Mouse (Mus musculus) right cerebral cortex, adult 18-20 months (tissue): ENCODE data around the gene Gsx2.

Source experiments
- DNase-seq: peaks from one replicate; pipeline ENCODE4 v3.0.0; 2022; ENCODE audit warnings: mixed read lengths

The Gsx2 gene

DNA sequence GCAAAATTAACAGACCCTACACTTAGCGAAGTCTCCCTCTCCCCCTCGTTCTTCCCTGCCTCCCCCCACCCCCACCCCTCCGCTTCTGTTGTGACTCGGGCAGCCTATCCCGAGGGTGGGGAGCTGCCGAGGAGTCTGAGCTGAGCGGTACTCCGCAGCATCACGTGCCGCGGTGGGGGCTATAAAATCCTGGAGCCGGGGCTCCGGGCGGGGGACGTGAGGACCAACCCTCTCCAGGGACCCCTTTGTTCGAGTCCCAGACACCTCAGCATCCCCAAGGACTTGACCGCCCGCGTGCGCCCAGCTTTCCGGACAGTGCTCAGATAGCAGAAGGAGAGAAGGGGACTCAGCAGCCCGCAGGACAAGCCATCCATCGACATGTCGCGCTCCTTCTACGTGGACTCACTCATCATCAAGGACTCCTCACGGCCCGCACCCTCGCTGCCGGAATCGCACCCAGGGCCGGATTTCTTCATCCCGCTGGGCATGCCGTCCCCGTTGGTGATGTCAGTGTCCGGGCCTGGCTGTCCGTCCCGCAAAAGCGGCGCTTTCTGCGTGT is at the start of gene Gsx2:
Gsx2 (plus strand) TSS at position 219 of the 559 bp plus-strand sequence.
- no peak for DNase-seq

DNA sequence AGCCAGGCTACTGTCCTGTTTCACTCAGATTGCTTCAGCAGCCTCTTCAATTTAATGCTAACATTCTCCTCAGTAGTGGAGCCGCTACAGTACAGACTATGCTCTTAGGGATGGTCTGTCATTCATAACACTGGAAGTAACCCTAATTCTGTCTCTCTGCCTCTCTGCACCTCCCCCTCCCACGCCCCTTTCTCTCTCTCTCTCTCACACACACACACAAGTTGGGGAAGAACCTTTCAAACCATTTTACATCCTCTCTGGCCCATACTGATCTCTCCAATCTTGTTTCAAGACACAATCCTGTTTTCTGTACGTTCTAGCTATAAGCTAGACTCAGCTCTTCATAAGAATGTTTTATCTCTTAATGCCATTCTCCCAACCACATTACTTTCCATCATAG is 39.9 kb upstream of the Gsx2 start:
- DNase-seq, result no peak

DNA sequence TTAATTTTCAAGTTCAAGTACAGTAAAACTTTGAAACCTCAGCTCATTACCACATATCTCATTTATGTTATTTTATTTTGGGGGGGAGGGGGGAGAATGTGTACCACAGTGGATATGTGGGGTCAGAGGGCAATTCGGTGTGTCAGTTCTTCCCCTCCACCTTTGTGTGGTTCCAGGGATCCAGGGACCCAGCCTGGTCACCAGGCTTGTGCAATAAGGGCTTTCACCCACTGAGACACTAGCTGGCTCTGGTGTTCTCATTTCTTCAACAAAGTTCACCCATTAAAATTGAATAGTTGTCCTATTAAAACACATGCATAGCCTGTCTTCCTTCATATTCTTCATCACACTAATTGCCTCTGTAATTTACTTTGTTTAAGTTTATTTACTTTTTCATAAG is 36.1 kb upstream of the Gsx2 start:
- no peak for DNase-seq

DNA sequence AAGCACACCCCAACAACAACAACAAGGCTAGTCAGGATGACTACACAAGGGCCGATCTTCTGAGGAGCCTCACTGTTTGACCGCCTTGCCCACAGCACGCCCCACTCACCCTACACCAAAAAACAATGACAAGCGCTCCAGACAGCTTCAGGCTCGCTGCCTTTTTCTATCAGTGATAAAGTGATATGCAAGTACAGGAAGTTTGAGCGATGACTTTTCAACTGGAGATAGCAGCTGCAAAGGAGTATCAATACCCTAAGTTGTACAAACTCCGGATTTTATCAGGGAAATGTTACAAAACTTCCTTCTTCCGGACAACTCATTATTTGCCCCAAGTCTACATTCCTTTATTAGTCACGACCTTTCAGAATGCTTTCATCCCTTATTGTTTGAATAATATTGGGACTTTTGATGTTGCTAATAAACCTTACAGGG is 32.4 kb upstream of the Gsx2 start:
- no peak for DNase-seq

DNA sequence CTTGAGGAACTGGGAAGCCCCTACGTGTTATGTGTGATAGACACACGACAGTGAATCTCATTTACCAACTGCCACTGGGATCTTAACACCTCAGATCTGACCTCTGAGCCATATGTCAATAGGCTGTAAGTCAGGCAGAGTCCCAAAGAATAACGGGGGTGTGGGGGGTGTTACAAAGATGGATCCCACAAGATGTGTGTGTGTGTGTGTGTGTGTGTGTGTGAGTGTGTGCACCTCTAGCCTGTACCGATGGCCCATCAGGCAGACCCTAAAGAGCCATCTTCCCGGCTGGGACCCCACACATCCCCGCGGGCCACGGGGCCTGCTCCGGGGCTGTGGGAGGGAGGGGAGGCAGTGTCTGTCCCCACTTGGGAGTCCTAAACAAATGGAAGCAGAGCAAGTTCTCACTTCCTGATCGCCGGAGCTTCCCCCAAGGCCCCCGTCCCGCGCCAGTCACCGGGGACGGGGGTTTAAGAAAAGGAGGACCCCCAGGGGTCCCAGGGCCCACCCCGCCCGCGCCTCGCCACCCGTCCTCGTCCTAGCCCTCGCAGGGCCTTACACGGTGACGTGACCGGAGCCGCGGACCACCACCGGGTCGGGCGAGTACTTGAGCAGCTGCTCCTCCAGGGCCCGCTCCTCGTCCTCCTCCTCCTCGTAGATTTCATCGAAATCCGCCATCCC is 31.6 kb upstream of the Gsx2 start:
- DNase-seq, result no peak

DNA sequence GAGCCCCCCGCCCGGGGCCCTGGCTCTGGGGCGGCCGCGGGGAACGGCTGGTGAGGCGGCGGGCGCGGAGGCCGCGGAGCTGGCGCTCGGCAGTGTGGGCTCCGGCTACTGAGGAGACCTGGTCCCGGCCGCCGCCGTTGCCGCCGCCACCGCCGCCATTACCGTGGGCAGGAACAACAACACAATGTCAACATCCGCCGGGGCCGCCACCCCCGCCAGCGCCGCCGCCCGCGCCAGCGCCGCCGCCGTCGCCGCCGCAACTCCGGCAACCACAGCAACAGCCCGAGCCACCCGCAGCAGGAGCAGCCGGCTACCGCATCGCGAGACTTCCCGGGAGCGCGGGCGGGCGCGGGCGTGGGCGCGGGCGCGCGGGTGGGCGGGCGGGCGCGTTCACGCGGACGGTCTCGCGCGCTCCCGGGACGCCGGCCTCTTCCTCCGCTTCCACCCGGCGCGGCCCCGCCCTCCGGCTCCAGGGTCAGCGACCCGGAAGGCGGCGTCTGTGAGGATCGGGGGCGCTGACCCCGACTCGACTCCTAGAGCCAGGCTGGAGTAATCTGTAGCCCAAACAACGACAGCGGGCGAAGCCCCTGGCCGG is 31.0 kb upstream of the Gsx2 start, which contains the start of gene Chic2:
Chic2 (minus strand) TSS at position 465 of the 595 bp plus-strand sequence.
- peak; percentile 82 for DNase-seq

DNA sequence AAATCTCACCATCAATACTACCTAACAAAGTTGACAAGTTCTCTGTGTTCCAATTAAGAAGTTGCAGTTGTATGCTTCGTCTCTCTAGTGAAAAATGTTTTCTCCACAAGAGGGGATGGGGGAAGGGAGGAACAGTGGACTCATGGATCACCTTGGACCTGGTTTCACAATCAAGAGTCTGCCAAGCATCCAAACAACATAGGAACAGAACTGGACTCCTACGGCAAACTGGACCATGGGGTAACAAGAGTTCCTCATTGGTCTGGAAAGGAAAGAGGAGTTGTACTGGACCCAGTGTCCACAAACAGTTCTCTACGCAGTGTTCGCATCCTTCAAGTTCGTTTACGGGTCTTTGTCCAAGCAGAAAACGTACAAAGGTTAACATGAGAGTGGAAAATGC is 30.0 kb upstream of the Gsx2 start:
- DNase-seq, result no peak

DNA sequence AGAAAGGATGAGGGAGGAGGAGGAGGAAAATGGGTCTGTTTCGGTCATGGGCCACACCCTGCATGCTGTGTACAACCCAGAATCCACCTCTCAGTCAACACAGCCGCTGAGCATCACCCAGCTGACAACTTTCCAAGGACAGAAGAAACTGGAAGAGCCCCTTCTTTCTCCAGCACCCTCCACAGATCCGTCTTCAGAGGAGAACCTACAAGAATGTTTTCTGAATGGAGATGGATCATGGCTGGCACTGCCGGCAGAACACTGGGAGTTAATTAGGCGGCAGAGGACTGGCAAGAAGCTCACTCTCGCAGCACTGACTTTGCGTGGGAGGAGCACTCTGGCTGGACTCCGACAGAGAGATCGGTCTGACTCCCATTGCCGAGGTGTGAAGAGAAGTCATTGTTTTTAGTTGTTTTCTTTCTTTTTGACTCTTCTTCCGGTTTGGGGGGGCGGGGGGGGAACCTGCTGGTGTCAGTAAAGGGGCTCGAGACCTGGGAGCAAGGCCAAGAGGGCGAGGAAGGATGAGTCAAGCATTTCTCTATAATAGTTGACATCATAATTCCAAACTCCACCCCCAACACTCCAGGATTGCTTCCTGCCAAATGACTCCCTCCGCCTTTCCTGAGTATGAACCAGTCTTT is 28.6 kb upstream of the Gsx2 start:
- peak; percentile 61 for DNase-seq

DNA sequence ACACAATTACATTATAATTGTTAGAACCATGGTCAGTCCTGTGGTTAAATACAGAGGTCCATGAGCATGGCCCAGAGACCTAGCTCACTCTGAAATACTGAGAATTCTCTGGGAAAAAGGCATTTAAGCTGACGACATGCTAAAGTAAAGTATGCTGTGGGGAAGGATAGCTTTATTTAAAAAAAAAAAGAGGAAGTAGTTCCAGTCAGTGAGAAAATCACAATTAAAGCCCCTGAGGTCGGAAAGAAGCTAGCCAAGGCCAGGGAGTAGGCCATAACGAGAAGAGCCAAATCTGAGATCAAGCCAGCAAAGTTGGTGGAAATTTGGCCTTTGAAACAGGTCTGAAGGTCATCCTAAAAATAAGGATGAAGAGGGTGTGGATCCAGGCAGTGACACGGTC is 24.3 kb upstream of the Gsx2 start:
- DNase-seq, result no peak

DNA sequence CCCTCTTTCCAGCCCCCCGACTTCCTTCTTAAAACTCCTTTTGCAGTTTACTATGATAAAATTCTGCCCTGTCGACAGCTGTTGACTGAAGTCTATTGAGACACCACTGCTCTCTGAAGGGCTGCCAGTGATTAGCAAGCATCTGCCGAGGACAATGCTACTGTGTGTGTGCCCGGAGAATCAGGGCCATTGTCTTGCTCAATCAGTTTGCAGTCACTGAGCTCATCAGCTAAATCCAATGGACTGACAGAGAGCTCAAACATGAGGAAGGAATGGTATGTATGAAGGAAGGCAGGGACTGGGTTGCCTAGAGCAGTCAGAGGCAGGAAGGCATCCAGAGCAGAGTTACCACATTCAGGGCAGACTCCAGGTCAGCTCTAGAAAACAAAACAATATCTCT is 12.2 kb upstream of the Gsx2 start:
- no peak for DNase-seq

DNA sequence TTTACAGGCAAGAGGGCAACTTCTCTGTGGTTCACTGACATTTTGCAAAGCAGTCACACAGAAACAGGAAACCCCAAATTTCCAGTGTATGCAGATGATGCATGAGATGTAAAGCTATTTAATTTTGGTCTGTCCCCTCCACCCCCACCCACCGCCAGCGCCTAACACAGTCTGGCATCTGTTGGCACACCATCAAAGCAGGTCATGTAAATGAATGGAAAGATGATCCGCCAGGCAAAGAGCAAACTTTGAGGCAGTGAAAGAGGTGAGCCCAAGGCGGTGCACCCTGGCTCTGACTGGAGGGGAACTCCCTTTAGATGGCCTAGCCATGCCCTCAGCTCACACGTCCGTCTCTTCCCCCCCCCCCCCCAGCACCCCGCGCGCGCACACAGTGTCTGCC is 8.7 kb upstream of the Gsx2 start:
- DNase-seq, result no peak

DNA sequence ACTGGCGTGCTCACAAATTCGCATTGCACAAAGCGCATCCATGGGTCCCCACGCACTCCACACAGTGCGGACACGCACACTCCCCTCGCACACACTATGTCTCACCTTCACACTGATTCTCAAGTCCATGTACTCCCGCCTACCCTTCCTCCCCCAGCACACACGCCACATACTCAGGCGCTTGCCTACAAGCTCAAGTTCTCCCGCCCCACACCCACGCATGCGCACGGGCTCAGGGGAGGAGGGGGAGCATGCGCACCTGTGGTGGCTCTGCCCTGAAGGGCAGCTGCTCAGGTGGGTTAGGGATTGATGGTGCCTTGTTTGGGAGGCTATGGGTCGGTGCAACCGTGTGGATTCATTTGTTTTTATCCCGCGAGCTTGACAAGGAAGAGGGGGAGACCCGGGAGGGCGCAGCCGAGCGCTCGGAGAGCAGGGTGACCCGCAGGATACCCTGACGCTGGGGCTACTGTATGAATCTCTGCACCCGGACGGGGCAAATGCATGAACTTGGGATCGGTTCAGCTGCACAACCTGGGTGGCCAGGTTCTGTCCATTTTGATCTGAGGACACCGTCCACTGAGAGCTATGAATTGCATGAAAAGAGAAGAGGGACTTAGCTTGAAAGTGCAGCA is 8.2 kb upstream of the Gsx2 start:
- peak; percentile 46 for DNase-seq

DNA sequence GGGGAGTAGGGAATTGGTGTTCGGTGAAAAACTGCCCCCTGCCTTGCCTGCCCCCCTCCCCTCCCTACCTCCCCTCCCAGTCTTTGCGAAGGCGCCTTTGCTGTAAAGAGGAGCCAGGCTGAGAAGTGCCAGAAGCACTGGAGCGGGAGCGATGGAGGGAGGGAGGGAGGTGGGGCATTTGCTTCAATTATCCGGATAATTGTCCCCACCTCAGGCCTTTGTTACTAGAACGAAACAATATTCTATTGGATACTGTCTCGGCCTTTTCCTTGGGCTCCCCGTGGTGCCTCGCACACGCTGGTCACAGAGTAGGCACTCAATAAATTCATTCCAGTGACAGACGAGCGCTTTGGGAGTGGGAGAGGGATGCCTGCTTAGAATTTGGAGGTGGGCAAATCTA is 5.3 kb upstream of the Gsx2 start:
- DNase-seq, result no peak

DNA sequence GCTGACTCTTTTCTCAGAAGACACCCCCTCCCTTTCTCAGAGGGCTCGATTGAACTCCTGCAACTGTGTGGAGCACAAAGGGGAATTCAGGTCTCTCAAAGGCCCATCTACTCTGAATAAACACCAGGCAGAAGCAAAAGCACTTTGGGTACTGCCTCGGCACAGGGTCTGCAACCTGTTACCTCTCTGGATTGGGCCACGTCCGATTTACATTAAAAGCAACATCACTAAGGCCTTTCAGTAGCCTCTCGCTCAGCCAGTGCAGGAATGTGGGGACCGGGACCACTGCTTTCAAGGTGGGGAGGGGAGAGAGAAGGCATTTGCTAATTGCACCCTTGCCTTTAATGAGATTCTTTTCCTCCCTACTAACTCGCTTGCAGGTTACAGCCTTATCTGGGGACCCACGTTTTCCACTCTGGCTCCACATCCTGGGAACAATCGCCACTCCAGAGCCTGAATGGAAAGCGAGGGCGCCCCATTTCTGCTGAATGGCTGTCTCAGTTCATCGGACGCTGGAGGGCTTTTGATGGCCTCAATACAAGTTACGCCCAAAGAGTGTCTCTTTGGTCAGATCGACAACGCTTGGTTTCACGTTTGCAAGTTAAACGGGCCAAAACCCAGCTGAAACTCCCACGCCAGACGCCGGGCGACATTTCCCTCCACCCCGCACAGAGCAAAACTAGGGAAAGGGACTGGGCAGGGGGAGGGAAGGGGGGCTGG is 4.6 kb upstream of the Gsx2 start:
- no peak for DNase-seq

DNA sequence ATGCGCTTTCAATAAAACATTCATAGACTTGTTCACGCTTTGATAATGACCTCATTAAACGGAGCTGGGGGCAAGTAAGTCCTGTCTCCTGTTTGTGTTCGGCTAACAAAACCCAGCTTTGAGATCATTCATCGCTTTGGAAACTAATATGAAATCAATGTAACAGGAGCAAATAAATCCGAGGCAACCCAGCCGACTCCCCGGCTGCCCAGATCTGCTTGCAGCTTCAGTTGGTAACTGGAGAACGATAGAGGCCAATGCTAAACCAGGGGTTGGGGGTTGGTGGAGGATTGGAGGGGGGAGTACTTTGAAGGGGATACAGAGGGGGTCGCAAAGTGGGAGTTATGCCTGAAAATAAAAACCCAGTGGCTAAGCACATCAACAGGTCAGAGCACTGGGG is 3.5 kb upstream of the Gsx2 start:
- DNase-seq, result no peak

DNA sequence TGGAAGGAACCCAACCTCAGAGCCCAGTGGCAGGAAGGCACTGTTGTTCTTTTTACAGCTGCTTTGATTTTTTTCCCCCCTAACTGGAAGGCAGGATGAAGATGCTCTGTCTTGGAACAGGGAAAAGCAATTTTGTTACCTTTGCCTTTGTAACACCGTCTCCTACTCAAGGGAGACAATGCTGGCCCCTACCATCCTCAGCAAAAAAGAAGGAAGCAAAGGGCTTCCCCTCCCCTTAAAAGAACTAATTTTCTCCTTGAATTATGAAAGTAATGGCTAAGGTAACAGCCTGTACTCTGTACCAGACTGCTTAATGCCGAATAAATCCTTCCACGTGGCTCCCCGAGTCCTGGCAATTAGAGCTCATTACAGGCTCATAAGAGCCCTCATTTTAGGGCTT is 2.9 kb upstream of the Gsx2 start:
- no peak for DNase-seq

DNA sequence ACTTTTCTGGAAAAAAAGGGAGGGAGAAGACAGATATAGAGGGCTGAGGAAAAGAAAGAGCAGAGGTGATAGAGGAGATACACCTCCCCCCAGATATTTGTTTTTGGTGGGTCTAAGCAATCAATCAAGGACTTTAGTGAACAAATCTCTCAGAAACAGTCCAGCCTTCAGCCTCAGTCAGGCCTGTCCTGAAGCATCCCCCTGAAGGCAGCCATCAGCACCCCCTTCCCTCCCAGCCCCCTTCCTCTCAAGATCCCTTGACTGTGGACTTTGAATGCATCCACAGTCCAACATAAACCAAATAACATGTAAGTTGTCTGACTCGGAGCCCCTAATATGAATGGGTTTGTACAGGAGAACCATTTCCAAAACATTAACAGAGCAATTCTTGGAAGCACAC is 2.2 kb upstream of the Gsx2 start:
- DNase-seq, result no peak

DNA sequence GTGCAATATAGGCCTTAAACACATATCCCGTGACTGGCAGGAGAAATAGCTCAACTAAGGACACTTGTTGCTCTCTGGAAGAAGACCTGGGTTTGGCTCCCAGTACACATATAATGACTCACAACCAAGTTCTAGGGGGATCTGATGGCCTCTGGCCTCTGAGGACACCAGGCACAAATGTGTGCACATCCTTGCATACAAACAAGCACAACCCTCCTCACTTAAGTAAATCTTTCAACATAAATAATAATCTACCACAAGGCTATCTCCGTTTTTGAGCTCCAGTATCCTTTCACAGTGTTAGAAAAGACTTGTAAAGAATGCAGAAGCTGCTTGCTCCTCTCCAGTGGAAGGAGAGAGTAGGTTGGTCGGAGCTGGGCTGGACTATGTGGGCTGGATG is 1.7 kb upstream of the Gsx2 start:
- DNase-seq, result no peak

DNA sequence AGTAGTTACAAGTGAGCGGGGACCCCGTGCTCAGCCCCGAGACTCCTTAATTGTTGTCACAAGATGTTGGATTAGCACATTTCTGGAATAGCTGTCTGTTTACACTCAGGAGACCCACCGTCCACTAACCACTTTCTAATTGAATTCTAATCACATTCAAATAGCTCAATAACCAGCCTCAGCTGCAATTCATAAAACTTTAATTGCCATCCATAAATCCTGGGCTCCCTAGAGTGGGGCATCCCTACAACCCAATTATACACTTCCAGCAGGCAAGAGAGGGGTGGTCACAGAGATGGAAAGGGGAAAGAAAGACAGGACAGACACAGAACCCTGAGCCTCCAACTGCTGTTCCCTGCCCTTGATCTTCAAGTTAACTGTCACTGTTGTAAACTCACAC is 1.3 kb upstream of the Gsx2 start:
- no peak for DNase-seq

DNA sequence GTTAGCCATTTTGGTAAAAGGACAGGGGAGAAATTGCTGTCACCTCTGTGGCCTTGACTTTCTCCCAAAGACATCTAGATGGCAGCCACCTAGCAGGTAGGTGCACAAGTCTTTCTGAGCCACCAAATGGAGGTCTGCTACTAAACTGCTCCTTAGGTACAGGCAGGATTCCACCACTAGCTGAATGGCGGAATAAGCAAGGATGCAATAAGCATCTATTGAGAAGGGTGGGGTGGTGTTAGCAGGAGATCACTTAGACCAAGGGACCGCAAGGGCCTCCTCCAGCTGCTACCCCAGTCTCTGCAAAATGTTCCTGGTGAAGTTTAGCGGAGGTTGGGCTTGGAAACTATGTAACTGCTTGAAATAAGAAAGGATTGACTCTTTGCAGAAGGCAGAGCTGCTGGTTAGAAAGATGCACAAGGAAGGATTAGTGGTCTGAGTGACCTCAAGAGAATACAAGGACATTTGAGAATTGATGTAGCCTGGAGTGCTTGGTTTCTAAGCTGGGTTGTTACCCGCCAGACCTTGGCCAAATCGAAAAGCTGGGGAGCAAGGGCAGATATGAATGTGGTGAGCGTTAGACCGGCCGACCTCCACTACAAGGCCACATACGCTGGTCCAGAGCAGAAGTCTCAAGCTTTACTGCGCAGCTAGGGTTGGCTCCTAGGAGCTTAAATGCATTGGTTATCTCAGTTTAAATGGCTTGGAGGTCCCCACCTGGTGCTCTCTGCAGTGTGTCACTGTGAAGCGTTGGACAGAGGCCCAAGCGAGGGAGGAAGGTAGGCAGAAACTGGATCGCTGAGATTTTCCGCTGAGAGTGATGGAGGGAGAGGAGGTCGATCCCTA is 641 bp upstream of the Gsx2 start:
- DNase-seq, result no peak

DNA sequence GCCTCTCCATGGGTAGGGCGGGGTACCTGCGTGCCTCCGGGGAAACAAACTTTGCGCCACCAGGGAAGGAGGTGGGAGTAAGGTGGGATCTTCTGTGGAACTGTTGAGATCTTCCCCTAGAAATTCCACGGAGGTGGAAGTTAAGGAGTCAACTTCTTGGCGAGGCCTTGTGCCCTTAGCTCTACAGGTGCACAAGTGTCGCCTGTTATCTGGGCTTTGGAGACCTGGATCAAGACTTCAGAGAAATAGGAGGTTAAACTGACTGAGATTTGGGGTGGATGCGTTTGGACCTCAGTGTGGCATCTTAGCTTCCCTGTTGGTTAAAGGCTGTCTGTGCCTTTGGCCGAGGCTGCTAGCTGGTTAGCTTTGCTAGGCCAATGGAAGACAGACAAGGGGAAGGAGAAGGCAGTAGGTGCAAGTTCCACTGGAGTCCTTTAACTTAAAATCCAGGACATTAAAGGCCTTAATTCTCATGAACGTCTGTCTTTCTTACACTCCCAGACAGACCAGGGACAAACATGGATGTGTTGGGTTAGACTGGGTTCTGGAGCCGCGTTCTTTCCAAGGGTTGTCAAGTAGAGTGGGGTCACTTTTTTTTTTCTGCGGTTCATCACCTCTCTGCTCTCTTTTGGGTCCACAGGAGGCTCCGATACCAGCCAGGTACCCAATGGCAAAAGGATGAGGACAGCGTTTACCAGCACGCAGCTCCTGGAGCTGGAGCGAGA is 1.1 kb downstream of the Gsx2 start:
- DNase-seq, result no peak
